Mouse (Mus musculus): ENCODE measurements at regions not wholly inside any gene's neighbourhood (a gene's known extent, or its start where the extent isn't known, plus 50 kb on each side); places are given as distances from the start of the nearest gene placed in this dataset.
"Not testable (repeated sequence)": the region's sequence is repeated elsewhere in the genome, so short reads cannot be mapped to it uniquely, and the experiment has no call there.

DNA sequence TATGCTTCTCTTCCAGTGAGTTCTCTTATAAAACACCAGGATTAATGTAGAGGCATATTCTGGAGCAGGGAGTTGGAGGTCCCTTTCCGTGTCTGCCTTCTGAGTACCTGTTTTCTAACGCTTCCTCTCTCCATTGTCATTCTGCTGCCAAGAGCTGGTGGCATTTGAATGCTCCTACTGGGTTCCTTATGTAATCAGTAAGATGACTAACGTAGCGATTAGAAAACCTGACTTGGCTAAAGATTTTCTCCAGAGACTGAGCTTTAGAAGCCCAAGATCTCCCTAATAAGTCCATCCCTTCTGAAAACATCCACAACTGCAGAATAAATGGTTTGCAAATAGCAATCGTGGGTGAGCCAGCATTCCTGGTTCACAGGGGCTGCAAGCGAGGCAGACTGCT is 174.5 kb downstream of the Dhx15 start:
- DNase-seq (ENCODE audit: low spot score), result no peak

DNA sequence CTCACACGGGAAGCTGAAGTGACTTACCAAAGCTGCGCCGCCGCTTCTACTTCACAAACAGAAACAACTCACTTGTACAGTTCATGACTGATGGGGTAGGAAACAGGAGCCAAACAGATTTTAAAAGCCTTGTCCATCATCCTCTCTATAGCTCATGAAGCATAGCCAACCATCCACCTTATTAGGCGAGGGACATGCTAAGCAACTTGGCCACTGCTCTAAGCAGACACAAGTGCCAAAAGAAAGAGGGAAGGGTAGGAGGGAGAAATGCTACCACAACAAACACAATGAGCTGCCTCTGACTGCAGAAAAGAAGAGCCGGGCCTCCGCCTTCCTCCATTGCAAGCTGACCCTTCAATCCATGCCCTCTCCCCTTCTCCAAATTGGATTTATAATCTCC is 179.9 kb downstream of the Dhx15 start:
- DNase-seq (ENCODE audit: low spot score), result no peak

DNA sequence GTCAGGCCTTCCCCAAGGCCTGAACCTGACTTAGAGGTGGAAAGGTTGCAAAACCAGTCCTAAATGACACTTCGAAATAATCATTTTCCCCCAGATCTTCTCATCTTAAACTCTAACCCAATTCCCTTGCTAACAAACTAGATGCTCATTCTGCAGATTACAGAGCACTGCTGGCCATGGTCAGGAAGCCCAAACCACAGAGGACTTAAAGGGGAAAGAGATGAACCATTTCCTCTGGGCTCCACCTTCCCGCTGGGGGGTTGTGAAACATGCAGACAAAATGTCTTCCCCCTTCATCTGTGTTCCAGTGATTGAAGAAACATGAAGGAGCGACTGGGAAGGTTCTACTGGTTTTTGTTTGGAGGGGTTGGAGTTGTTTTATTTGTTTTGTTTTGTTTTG is 181.4 kb downstream of the Dhx15 start:
- no peak for DNase-seq (ENCODE audit: low spot score)

DNA sequence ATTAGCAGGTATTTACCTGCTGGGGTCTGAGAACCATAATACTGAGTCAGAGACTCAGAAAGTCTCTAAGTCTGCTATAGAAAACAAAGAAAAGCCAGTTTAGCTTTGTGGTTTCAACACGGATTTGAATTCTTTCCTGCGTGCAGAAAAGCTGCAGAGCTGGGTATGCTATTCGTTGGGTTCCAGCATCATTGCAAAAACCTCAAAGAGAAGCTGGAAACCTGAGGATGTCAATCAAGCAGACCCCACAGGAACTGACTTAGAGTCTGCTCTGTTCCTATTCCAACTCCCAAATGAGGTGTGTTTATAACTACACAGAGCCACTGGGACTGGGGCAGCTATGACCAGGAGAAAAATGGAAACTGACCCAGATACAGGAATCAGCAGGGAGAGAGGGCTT is 183.5 kb downstream of the Dhx15 start:
- no peak for DNase-seq (ENCODE audit: low spot score)

DNA sequence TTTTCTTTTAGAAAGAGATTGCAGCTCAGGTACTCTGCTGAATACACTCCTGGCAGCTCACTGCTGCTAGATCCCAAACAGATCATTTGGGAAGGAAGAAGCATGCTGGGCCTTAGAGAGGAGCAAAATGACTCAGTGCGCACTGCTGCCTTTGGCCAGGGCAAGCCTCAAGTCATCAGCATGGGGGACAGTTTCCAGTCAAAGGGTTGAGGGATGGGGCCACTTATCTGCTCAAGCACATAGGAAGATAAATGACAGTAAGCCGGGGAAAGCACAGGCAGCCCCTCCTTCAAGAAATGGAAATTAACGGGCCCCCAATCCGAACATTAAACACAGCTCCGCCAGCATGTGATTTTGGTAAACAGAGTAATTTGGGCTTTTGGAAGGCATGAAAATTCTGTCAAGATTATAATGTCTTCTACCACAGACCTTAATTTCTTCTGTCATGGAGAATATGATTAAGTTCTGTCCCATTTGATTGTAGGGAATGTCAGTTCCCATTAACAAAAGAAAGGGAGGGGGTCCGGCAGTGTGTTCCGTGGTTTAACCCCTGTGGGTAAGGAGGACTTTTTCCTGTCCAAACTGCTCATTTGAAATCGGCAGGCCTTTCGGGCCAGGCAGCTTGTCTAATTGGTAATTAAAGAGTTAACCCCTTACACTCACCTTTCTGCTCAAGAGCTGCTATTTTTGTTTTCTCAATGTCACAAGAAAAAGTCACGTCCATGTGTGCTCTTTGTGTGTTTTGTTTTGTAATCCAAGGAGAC is 199.3 kb downstream of the Dhx15 start:
- no peak for DNase-seq (ENCODE audit: low spot score)

DNA sequence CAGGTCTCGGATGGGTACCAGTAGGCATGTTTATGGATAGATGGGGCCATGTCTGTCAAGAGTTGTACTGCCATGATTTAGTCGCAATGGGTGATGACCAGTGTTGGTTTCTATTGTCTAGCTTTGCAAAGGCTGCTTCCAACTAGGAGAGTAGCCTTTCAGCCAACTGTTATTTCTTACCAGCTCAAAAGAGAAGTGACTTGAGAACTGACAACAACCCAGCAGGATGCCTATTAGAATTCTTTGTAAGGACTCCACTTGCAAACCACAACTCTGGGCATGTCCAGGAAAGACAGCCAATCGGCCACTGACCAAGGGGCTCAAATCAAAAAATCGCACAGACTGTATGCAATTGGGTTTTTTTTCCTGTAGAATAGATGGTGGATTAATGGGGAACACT is 200.9 kb downstream of the Dhx15 start:
- no peak for DNase-seq (ENCODE audit: low spot score)

DNA sequence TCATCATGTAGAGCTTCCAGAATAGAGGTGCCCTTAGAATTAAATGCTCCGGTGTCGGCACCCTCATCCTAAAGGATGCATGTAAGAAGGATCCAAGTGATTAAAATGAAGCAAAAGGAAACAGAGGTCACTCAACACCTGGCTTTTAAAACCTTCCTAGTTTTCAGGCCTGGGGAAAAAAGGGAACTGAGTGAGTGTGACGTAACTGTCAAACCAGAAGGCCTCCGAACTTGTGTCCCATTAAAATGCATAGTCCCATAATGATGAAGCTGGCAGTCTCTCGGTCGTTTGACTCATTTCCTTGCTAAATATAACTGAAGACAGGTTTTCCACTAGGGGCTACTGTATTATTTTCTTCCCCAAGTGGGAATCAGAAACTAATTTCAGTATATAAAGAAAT is 201.4 kb downstream of the Dhx15 start:
- no peak for DNase-seq (ENCODE audit: low spot score)

DNA sequence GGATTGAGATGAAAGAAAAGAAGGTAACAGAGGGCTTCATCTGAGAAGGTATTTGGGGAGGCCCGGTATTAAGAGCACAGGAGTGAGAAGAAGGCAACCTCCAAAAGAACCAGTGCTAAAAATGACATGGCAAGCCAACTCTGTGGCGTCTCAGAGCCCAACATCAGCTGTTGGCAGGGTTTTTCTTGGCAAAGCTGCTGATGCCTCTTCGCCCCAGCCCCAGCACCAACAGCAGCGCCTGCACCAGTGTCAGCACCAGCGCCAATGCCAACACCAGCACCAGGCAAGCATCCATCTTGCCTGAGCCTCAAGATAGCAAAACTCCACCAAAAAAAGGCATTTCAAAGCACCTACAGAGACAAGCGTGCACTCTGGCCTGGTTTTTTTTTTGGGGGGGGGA is 205.3 kb downstream of the Dhx15 start:
- no peak for DNase-seq (ENCODE audit: low spot score)

DNA sequence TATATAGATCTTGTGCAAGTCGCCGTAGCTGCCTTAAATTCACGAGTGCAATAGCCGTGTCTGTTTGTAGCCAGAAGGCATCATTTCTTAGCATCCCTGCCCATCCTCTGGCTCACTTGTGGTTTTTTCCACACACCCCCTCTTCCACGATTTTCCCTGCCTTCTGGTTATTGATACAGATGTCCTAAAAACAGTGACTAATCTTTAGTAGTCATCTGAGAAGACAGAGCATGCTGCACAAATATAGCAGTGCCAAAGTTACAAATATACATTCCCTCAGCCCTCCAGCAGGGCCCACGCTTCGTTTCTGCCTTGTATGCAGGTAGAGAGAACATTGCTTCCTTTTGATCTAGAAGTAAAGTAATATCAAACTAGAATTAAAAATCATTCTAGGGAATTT is 207.5 kb downstream of the Dhx15 start:
- DNase-seq (ENCODE audit: low spot score), result peak; percentile 40

DNA sequence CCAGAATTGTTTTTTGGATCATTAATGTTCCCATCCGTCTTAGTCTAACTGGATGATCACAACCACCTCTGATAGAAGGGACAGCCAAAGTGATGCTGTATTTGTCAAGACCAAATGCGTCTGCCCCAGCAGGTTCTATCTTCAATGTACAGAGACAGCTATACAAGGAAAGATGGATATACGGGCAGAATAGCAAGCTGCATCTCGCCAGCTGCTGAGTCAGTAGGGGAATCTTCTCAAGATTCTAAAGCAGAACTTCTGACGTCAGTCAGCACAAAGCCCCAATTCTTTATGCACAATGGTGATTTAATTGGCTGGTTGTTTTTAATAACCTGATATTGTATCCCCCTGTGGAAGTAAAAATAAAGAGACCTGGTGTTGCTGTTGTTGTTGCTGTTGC is 209.4 kb downstream of the Dhx15 start:
- DNase-seq (ENCODE audit: low spot score), result no peak

DNA sequence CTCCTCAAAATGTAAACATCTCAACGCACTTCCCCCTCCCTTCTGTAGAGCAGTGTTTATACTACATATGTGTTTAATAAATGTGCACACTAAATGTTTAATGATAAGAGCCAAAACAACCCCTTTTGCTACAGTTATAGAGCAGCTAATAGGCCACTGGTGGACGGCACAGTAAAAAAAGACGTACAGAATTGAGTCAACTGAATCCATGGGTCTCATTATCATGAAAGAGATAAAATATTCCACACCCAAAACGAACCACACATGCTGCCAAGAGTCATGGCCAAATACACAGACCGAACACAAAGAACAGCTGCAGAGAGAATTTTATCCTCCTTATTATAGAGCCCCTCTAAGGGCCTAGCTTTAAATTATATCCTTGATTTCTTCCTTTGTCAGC is 237.8 kb downstream of the Dhx15 start:
- DNase-seq (ENCODE audit: low spot score), result no peak

DNA sequence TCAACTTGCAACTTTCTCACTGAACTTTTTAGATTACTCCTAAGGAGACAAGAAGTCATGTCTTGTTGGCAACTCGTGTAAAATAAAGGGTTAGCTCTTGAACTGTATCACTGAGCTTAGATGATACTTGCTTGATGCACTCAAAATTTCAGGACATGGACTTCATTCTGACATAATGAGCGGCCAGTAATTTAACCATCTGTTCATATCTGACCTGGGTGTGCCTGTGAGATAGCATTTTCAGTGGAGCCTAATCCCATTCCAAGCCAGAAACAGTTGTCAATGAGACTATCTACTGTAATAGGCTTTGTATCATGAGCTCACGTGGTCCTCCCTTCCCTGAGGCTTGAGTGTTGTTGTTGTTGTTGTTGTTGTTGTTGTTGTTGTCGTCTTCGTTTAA is 240.3 kb downstream of the Dhx15 start:
- no peak for DNase-seq (ENCODE audit: low spot score)

DNA sequence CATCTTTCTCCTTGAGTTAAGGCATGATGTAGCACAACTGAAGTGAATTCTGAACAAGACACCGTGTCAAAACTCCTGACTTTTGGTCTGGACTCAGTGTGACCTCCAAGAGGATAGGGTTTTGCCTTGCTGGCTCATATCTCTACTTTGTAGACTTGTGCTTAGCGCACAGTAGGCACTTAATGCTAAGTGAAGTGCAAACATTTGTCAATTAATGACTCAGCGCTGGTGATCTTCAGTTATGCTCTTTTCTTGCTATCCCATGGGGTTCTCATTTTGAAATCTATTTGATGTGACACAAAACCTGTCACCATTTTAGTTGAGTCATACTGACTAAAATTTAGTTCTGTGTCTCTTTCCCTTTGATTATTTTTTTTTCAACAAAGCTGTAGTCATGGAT is 244.3 kb downstream of the Dhx15 start:
- no peak for DNase-seq (ENCODE audit: low spot score)

DNA sequence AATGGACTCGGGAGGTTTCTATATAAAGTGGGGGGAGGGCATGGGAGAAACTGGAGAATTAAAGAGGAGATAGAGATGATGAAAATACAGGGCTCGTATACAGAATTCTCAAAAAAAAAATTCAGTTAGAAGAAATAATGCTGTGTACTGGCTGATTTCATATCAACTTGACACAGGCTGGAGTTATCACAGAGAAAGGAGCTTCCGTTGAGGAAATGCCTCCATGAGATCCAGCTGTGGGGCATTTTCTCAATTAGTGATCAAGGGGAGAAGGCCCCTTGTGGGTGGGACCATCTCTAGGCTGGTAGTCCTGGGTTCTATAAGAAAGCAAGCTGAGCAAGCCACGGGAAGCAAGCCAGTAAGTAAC is 248.4 kb downstream of the Dhx15 start:
- not testable (repeated sequence) for DNase-seq (ENCODE audit: low spot score)

DNA sequence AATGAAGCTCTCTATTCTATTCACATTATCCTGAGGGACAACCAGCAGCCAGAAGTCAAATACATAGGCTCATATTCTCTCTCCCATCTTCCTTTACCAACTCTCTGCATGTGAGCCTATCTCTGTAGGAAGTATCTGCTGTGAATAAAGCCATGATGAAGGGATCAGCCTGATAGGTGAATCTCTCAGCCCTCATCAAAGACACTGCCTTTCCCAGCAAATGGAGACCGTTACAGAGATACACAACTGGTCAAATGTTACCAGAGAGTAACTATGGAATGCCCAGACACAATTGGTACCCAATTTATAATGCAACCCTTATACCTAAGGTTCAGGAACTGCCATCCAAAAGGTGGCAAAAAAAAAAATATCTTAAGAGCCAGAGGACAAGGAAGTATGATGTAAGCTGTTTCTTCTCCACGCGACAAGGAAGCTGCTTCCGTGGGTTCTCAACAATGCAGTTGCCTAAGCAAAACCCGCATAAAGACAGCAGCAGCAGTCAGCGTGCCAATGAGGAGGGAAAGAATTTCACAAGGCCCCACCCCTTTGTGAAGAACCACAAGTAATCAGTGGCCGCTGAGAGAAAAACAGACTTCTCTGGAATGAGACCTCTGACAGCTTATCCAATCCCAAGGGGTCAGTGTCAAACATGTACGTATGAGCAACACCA is 248.9 kb downstream of the Dhx15 start:
- DNase-seq (ENCODE audit: low spot score), result no peak

DNA sequence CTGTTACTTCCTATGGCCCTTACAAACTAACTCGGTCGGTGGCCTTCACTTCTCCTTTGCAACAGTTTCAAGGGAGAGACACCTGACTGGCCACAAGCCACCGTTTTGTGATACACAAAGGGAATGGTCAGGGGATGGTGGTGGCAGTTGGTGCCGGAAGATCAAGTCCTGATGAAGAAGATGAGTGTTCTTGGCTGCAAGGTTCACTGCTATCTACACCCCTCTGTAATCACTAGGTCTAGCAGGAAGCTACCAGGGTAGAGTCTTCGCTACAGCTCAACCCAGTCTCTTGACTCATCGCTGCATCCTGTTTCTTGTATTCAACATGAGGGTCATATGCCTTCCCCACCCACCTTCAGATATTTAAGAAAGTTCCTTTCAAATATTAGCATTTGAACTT is 251.5 kb downstream of the Dhx15 start:
- no peak for DNase-seq (ENCODE audit: low spot score)

DNA sequence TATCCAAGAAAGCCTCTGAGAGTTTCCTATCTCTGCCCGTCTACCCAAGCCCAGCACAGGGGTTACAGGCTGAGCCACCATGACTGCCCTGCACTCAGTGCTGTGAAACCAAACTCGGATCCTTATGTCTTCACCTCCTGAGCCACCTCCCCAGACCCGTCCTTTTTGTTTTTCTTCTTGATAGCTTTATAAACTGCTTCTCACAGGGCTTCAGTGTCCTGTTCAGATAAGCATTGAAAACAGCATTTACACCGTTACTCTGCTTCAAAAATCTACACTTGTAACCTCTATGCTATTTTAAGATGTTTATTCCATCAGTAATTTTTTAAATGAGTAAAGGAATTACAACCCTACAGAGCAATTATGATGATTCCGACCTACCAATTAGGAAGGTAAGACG is 253.0 kb downstream of the Dhx15 start:
- no peak for DNase-seq (ENCODE audit: low spot score)

DNA sequence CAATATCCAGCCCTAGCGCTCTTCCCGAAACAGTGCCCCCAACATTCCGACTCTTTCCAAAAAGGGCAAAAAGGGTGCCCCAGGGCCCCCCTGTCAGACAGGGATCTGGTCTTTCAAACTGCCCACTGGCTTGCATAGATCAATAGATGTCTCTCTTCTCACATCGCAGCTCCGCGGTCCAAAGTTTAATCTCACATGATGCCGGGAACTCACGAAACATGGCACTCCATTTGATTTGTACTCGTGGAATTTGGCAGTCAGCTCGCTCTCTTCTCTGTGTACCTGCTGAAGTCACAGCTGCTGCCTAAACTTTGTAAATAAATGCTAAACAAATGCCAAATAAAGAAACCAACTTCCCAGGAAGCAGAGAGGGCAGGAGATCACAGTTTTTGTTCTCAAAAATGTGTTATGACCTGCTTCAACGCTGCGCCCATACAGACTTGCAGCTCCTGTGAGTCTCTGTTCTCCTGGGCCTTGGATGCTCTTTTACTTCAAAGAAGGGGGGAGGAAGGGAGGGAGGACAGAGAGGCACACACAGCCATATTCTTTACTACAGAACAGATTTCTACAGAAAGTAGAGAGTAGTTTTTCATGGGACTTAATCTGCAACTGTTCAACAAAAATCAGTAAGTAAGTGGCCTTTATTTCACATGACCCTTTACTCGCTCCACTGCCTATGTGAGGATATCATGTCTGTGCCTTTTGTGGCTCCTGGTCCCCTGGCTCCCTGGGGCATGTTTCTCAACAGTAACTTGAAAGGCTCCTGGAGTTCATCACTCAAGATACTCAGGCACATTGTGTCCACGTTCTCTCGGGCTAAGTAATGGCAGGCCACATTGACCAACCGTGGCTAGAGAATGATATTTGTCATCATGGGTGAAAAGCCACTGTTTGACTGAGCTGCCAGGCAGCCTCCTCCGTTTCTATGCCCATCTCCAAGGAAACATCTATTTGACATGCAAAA is 254.6 kb downstream of the Dhx15 start:
- no peak for DNase-seq (ENCODE audit: low spot score)

DNA sequence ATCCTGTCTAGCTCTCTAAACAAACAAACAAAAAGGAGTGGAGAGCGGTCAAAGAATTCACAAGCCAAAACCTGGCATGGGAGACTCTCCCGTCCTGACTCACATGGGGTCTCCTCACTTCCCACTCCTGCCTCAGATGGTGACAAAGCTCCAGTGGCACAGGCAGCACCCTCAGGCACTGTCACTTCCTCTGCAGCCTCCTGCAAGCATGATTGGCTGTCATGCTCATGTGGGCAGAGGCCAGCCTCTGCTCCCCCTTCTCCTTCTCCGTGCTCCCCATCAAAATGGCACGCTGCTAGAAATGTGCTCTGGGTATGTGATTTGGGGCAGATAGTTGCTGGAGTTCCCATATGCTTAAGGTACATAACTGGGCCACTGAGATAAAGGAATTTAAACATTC is 255.4 kb downstream of the Dhx15 start:
- no peak for DNase-seq (ENCODE audit: low spot score)

DNA sequence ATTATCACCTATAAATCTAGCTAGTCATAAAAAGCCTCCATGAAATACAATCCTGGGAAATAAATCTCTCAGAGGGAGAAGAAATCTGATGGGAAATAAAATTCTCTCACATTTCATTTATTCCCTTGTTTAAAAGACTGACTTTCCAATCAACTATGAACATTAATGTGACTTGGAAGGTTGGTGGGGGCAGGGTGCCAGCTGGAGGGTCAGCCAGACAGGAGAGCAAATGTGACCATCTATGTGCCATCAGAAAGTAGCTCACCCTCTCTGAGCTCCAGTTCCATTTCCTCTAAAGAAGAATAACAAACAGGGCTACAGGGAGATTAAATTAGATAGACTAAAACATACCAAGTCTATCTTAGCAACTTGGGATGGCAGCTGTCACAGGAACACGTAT is 257.0 kb downstream of the Dhx15 start:
- DNase-seq (ENCODE audit: low spot score), result no peak

DNA sequence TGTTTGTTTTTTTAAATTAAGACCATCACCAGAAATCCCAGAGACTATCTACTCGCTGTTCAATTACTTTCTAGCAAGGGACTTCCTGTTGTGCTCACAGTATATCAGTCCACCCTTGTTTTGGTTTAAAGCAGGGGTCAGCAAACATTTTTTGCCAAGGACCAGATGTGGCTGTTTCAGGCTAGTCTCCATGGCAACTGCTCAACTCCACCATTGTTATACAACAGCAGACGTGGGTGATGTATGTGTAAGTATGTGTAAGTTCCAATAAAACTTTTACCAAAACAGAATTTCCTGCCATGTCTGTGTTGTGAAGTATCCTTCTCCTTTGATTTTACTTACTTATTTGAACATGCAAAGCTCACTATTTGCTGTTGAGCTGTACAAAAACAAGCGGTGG is 259.9 kb downstream of the Dhx15 start:
- no peak for DNase-seq (ENCODE audit: low spot score)

DNA sequence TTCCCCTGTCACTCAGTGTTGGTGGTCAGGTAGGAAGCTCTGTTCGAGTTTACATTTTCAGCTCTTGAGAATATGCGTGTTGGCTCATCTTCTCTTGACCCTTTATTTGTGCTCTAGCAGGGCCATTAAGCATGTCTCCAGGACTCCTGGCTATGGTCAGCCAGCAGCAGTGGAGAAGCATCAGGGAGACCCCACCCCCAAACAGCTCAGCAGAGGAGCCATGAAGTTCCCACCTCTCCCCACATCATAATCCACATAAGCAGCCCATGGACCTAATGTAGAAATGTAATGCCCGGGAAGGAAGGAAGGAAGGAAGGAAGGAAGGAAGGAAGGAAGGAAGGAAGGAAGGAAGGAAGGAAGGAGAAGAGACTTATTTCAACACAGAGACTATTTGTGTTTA is 261.5 kb downstream of the Dhx15 start:
- DNase-seq (ENCODE audit: low spot score), result no peak

DNA sequence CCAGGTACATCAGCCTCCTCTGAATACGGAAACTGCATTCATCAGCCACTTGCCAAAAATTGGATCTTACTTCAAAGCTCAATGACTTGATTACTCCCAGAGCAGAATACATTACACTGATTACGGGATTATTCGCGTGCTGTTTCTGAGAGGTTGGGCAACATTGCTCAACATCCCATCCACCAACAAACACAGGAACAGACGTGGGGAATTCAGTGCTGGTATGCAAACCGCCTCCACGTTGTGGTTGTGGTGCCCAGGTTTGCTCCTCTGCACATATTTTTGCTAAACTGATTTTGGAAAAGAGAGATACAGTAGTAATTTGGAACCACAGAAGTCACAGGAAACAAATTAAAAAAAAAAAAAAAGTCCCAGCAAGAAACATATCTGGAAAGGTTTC is 266.9 kb downstream of the Dhx15 start:
- no peak for DNase-seq (ENCODE audit: low spot score)

All from left cerebral cortex, adult 11 months (tissue).